Mouse (Mus musculus) C2C12 (cell line): ENCODE data around the gene Nif3l1. TPM values are rescaled to one million over a fixed set of nuclear protein-coding genes. Genes with fewer than 3 reads are reported as not detected.
A peak's percentile ranks its signal among the peaks of the same experiment; 100 is the strongest.

Experiments
- H3K27me3 ChIP-seq: one replicate; pipeline ENCODE4 v1.6.1; 2011; ENCODE audit not compliant: control insufficient read depth, insufficient read depth, insufficient read length
- H3K36me3 ChIP-seq: one replicate; pipeline ENCODE4 v1.6.1; 2011; ENCODE audit not compliant: control insufficient read depth, insufficient read depth
- H3K4me3 ChIP-seq: one replicate; pipeline ENCODE4 v1.5.1; 2011; ENCODE audit warnings: mild to moderate bottlenecking, control low read depth; ENCODE audit not compliant: poor library complexity, insufficient read depth, severe bottlenecking
- H3K79me2 ChIP-seq: one replicate; pipeline ENCODE4 v1.6.1; 2011; ENCODE audit not compliant: control insufficient read depth, insufficient read depth
- H3K79me3 ChIP-seq: one replicate; pipeline ENCODE4 v1.6.1; 2011; ENCODE audit warnings: low read depth, control low read depth
- H3ac ChIP-seq: one replicate; pipeline ENCODE3; 2011; ENCODE audit warnings: low read depth; ENCODE audit not compliant: control insufficient read depth, insufficient read length
- CEBPB ChIP-seq: IDR thresholded peaks from one replicate; pipeline ENCODE4 v1.6.1; 2011; ENCODE audit warnings: low read depth, mild to moderate bottlenecking, control low read depth, moderate library complexity
- CTCF ChIP-seq: IDR thresholded peaks from one replicate; pipeline ENCODE4 v1.5.1; 2011; ENCODE audit not compliant: control insufficient read depth, insufficient read depth, insufficient read length
- FOSL1 ChIP-seq: IDR thresholded peaks from one replicate; pipeline ENCODE4 v1.8.0; 2011; ENCODE audit warnings: mild to moderate bottlenecking, low read length; ENCODE audit not compliant: poor library complexity, insufficient read depth, severe bottlenecking
- MAX ChIP-seq: IDR thresholded peaks from one replicate; pipeline ENCODE4 v1.6.1; 2011; ENCODE audit warnings: mild to moderate bottlenecking, control low read depth
- MYOD1 ChIP-seq: IDR thresholded peaks from one replicate; pipeline ENCODE4 v1.6.1; 2011; ENCODE audit warnings: low read depth; ENCODE audit not compliant: control insufficient read depth, insufficient read length
- MYOG ChIP-seq: IDR thresholded peaks from one replicate; pipeline ENCODE4 v1.6.1; 2011; ENCODE audit not compliant: control insufficient read depth, insufficient read length; ENCODE audit errors: extremely low read depth
- USF1 ChIP-seq: IDR thresholded peaks from one replicate; pipeline ENCODE4 v1.6.1; 2011; ENCODE audit warnings: low read depth, mild to moderate bottlenecking, control low read depth, moderate library complexity
- polyA plus RNA-seq: library from polyadenylated mRNA; unstranded; fragments of >200 nt; fragmentation: generic; extraction: Trizol; gene quantifications from one replicate; pipeline ENCODE4 v1.2.1, GENCODE M21; 2012; ENCODE audit warnings: missing spikeins

Nif3l1 gene
- polyA plus RNA-seq, 1 experiment = 43.3 TPM

- peaks cover 54% of the 10 kb centered on the region for H3K79me3 ChIP-seq
- no peaks in the 10 kb centered on the region for H3K27me3 ChIP-seq
- H3K36me3 ChIP-seq = peaks cover 25% of the 10 kb centered on the region
- H3K4me3 ChIP-seq = peak overlapping the region; percentile 76
- peaks cover 67% of the 10 kb centered on the region for H3K79me2 ChIP-seq
- H3ac ChIP-seq = peak overlapping the region; percentile 99
- TF ChIP-seq MYOD1 = no peak
- TF ChIP-seq MAX = no peak
- no peak for TF ChIP-seq USF1
- no peak for TF ChIP-seq FOSL1
- no peak for TF ChIP-seq CEBPB
- TF ChIP-seq MYOG = no peak
- no peak for TF ChIP-seq CTCF
These were observed 58.9 kb downstream of the Nif3l1 start for GRCm38 (mm10) chr1:58503793-58504370.

GRCm38 (mm10) chr1:58504577-58505254, 59.8 kb downstream of the Nif3l1 start, which contains the start of gene Orc2:
Gene Orc2, minus strand, starts transcription at chr1:58505109.
- H3K36me3 ChIP-seq = peaks cover 16% of the 10 kb centered on the region
- peaks cover 52% of the 10 kb centered on the region for H3K79me3 ChIP-seq
- peaks cover 59% of the 10 kb centered on the region for H3K79me2 ChIP-seq
- peak within 1 kb of the TSS; percentile 76 for H3K4me3 ChIP-seq
- no peaks in the 10 kb centered on the region for H3K27me3 ChIP-seq
- TF ChIP-seq MAX (peak; percentile 87), MYOD1 (no peak)
- H3ac ChIP-seq = peak within 1 kb of the TSS; percentile 99

GRCm38 (mm10) chr1:58507249-58507648, 62.3 kb downstream of the Nif3l1 start:
- TF ChIP-seq MAX (no peak), USF1 (no peak), CEBPB (no peak), CTCF (no peak), MYOD1 (no peak), MYOG (no peak), FOSL1 (no peak)
- H3K4me3 ChIP-seq = no peak overlapping the region
- peaks cover 33% of the 10 kb centered on the region for H3K79me3 ChIP-seq
- no peak overlapping the region for H3ac ChIP-seq
- H3K36me3 ChIP-seq = no peaks in the 10 kb centered on the region
- no peaks in the 10 kb centered on the region for H3K27me3 ChIP-seq
- H3K79me2 ChIP-seq = peaks cover 36% of the 10 kb centered on the region

Other genes starting within 250 kb of the Nif3l1 start
- not detected for gene Aox4, start 234.8 kb upstream of the Nif3l1 start, polyA plus RNA-seq
- not detected for gene Aox2, start 166.8 kb upstream of the Nif3l1 start, polyA plus RNA-seq
- 79.2 TPM for gene Bzw1, start 52.3 kb upstream of the Nif3l1 start, polyA plus RNA-seq
- 16.6 TPM for gene Clk1, start 21.1 kb upstream of the Nif3l1 start, polyA plus RNA-seq
- gene Ppil3, start 335 bp downstream of the Nif3l1 start, polyA plus RNA-seq = 88.9 TPM
- 22.1 TPM for gene Orc2, start 60.0 kb downstream of the Nif3l1 start, polyA plus RNA-seq
- 0.76 TPM for gene Fam126b, start 141.2 kb downstream of the Nif3l1 start, polyA plus RNA-seq
- 123 TPM for gene Ndufb3, start 141.2 kb downstream of the Nif3l1 start, polyA plus RNA-seq